Mouse (Mus musculus) hematopoietic stem cell, adult 5-6 weeks (primary cell): ENCODE results near the gene Hmces. TPM values are rescaled to one million over a fixed set of nuclear protein-coding genes. Genes with fewer than 3 reads are reported as not detected.
"Not testable (repeated sequence)": the region's sequence is repeated elsewhere in the genome, so short reads cannot be mapped to it uniquely, and the experiment has no call there.

Source experiments
- ATAC-seq, 2 experiments: fragments of 125-278 bp in 1 of 2; replicated peaks in 1 of 2; 2 replicates each; pipeline ENCODE4 v1.8.0; 2016 to 2017; ENCODE audit warnings: inconsistent platforms in 2 of 2, mild to moderate bottlenecking in 2 of 2, moderate number of reproducible peaks in 2 of 2, low read depth in 1 of 2, moderate TSS enrichment in 1 of 2; ENCODE audit not compliant: low FRiP score in 2 of 2, poor library complexity in 2 of 2, severe bottlenecking in 2 of 2, insufficient read depth in 1 of 2, low TSS enrichment in 1 of 2
- total RNA-seq: library from RNA; stranded (forward); fragments of 172-1452, 232-1000 nt; gene quantifications from 2 replicates; pipeline ENCODE4 v1.2.3, GENCODE M21; 2017

The Hmces gene
- total RNA-seq, 1 experiment from 2014 or later = 75.3 TPM

DNA sequence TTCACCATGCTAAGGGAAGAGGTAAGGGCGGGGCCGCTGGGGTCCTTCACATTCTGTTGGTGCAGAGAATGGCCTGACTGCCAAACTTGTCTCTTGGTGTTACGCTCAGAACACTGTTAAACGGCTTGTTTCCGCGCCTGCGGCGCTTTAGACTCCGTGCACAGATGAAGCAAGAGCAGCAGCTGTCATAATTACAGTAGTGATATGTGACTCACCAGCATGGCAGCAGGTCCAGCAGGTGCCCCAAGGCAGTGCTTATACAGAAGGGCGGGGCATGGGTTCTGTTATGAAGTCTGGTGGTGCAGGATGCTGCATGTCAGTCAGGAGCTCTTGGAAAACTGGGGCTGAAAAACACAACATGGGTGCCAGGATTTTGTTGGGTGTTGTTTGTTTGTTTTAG is 15.7 kb upstream of the Hmces start:
- no peak for ATAC-seq

DNA sequence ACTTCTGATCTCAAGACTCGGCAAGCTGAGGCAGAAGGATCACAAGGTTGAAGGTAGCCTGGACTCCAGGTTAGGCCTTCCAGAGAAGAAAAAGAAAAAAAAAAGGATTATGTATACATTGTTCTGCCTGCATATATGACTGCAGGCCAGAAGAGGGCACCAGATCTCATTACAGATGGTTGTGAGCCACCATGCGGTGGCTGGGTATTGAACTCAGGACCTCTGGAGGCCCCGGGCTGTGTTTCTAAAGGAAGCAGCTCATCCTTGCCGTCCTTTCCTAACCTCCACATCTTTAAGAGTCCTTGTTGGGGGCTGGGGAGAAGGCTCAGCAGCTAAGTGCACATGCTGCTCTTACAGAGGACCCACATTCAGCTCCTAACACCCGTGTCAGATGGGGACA is 7.1 kb upstream of the Hmces start:
- no peak for ATAC-seq

DNA sequence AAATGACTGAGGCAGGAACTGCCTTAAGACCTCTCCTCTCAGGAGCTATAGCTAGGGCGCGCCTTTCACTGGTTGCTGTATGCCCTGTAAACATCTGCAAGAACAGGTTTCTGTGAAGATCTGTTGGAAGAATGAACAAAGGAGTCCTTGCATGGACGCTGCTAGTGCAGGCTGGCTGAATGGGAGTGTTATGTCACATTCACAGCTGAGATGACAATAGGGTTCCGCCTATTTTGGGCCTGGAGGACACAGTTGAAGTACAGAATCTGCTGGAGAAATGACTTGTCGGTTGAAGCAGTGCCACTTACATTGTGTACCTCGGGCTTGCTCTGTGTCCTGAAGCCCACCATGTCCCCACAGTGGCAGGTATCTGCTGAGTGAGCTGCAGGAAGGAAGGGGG is 4.6 kb upstream of the Hmces start:
- ATAC-seq = no peak

DNA sequence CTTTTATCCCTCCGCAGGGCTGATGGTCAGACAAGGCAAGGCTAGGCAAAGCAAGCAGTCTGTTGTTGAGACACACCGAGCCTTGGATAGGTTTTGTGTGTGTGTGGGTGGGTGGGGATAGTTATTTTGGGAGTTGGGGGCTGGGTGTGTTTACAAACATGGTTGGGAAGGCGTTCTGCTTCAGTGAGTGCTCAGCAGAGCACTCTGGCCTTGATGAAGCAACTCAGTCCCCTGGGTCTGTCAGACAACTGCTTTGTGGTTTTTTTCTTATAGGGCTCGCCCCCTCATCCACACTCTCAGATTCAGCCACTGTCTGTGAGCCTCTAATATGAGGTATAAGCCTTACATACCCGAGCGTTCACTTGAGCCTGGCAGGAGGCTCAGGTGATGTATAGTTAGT is 2.2 kb upstream of the Hmces start:
- no peak for ATAC-seq

DNA sequence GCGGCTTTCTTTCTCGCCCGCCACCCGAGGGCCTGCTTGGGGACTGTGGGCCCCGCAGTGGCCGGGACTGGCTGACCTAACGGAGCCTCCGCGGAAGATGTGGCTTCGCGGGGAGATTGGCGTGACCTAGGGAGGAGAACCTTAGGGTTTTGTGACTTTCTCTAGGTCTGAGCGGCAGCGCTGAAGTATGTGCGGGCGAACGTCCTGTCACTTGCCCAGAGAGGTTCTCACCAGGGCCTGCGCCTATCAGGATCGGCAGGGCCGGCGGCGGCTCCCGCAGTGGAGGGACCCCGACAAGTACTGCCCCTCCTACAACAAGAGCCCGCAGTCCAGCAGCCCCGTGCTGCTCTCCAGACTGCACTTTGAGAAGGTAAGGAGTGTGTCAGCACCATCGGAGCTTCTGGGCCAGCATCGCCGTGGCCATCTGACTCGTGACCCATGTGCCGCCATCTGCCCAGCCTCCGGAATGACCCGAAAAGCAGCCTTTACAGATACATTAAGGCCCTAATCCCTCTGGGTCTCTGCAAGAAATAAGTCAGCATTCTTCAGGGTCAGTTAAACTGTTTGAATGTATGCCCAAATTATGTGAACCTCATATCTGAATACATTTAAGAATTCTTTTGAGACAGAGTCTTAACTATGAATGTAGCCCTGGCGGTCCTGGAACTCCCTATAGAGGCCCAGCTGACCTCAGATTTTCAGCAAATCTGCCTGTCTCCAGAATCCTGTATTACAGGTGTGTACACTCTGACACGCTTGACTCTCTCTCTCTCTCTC is 779 bp downstream of the Hmces start:
- ATAC-seq = peak; percentile 13 to 14; a peak in 1 of 4 replicates

DNA sequence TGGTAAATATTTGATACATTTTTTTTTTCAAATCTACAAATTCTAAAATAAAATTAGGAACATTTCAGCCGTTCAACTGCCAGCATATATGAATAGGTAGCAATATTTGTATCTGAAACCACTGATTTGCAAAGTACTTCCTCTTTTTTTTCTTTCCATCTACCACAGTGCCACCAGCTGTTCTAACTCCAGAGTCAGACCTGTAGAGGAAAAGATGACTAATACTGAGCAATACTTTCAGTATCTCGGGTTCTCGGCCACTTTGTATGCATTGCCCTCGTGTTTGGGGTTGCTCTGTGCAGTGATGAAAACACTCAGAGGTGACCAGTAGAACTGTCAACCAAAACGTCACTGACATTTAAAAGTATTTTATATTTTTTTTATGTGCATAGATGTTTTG is 2.2 kb downstream of the Hmces start:
- ATAC-seq = peak; percentile 73 to 80

DNA sequence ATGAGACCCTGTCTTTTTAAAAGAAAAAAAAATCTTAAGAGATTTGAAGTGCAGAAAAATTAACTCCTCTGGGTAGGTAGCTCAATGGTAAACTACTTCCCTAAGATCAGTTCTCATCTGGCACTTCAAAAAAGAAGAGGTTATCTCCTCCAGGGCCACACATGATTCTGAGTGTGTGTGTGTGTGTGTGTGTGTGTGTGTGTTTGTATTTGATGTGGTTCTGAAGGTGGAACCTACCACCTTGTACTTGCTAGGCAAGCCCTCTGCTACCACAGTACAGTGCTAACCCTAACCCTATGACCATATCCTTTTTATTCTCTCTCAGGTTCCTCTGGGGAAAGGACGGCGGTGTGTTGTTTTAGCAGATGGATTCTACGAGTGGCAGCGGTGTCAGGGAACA is 7.5 kb downstream of the Hmces start:
- no peak for ATAC-seq

DNA sequence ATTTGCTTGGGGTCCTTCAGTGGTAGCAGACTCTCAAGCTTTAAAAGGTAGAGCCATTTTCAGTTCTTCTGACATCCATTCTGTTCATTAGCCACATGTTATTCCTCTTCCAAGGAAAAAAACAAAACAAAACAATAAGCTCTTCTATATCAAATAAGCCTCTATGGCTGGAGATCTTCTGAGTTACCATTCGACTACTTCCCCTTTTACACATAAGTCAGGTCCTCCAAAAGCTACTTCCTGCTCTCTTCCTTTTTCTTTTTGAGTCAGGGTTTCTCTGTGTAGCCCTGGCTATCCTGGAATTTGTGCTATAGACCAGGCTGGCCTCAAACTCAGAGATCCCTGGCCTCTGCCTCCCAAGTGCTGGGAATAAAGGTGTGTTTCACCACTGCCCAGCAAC is 9.9 kb downstream of the Hmces start:
- ATAC-seq = peak in 1 of 2 experiments; percentile 37; a peak in 1 of 4 replicates

DNA sequence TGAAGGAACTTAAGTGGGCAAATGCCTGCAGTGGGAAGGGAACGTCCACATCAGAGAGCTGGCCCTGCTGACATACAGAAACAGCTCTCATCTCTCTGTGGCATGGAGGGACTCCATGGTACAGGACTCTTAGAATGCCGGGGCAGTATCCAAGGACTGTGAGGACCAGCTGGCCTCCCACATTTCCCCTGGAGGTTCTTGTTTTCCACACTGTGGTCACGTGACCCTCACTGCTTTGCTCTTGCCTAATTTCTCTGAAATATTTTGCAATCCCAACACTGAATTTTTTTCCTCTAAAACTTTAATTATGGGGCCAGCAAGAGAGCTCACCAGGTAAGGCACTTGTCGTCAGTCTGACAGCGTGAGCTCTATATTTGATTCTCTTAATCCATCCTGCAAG is 21.3 kb downstream of the Hmces start:
- ATAC-seq = no peak

DNA sequence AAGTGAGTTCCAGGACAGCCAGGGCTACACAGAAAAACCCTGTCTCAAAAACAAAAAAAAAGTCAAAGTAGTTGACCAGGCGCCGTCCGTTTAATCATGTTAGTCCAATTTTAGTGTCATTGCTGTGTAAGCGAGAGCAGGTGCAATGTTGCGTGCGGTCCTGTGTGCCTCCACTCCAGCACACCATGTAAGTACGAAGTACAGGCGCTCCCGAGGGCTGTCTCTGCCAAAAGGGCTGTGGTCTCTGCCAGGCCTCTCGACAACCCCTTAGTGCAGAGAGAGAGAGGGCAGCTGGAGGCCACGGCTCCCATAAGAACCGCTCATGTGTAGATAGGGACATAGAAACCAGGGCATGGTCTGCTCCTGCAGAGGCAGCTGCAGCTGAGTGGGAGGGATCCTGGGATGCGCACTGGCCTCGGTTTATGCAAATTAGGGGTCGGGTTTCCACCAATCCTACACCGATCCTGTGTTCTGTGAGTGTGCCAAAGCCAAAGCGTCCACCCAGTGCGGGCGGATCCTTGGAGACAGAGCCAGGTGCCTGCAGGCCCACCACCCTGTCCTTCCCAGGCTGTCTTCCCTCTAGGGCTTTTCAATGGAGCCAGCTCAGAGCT is 23.5 kb downstream of the Hmces start:
- ATAC-seq = no peak

DNA sequence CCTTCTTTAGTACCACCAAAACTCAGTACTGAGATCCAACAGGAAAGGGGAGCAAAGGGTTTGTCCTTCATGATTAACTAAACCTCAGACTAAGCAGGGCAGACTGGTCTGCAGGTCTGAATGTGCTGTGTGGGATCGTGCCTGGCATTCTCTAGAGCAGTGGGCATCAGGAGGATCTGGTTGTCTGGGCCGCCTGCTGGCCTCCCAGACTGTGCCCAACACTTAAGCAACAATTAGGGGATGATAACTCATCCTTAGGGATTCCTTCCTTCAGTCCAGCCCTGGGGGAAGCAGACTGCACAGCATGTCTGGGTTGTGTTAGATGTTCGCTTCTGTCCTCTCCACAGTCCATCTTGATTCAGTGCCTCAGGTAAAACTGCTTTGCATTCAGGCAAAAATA is 25.2 kb downstream of the Hmces start:
- ATAC-seq = no peak

DNA sequence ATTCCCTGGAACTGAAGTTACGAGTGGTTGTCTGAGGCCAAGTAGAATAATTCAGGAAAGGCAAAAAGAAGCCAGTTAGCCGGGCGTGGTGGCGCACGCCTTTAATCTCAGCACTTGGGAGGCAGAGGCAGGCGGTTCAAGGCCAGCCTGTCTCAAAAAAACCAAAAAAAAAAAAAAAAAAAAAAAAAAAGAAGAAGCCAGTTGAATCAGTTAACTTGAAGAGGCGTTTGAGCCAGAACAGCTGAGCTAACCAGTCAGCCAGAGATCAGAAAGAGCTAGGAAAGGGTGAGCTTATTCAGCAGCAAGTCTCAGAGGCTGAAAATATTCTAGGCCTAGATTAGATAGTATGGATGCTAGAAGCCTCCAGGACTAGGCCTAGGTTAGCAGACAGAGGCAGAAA is 28.4 kb downstream of the Hmces start:
- no peak for ATAC-seq

DNA sequence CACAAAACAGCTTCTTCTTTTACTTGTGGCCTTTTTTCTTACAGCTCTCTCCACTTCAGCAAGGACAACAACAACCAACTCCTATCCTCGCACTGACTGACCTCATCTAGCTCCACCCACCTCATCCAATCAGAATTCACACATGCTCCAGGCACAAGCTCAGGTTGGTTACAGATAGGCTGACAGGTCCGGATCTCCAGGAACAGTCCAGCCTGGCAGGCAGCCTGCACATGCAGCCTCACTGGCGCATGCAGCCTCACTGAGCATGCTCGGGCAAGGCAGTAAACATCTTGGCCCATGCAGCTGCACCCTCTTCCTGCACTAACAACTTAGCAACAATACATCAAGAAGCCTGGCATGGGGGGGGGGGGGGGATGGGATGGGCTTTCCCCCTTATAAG is 48.7 kb downstream of the Hmces start:
- not testable (repeated sequence) for ATAC-seq

DNA sequence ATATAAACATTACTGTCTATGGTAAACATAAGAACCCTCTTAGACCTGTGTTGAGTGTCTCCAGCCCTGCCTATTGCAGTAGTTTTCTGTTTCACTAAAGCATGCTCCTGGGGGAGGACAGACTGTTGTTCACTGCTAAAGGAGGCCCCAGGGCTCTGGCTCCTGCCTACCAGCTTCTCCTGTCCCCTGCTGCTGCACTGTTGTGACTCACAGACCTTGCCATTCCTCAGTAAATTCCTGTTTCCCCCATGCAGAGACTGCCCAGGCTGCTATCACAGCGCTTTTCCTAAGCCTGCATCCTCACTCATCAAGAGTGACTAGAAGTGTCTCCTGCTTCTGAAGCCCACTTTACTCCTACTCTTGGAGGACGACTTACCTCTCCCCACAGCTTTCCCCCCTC is 56.3 kb downstream of the Hmces start:
- ATAC-seq = no peak

DNA sequence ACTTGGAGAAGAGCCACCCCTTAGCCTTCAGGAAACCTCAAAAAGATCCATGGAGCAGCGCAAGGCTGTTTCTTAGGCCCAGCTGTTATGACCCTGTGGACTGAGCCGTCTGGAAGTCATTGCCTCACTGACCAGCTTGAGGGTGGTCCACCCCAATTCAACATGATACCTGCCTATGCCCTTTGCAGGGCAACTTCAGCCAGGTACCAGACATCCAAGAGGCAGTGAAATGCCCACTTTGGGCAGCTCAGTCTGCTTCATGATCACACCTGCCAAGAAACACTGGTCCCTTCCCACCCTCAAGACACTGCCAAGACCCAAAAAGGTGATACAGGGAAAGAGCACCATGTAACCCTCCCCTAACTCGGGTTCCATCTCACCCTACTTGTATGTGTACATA is 66.0 kb downstream of the Hmces start:
- no peak for ATAC-seq

DNA sequence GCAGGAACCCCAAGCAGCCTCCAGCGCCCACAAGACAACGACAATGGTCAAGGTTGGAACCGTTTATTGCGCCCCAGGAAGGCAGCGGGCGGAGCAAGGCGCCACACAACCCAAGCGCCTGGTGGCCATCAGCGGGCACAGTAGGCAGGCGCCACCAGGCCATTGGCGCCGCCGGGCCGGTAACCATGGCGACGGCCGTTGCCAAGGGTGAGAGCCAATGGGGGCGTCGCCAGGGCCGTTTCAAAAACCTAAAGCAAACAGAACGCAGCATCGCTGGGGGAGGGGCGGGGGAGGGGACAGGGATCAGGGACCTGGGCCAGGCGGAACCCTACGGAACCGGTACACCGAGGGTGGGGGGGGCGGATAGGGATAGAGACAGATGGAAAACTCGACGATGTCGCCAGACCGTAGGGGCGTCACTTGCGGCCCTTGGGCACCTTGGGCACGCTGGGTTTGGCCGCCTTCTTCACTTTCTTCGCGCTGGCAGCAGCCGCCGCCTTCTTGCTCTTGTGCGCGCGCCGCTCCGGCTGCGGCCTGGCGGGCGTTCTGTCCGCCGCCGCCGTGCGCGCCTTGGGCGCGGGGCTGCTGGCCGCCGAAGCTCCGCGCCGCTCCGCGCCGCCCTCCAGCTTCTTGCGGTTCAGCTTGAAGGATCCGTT is 66.8 kb downstream of the Hmces start:
- peak; percentile 78 to 93 for ATAC-seq

DNA sequence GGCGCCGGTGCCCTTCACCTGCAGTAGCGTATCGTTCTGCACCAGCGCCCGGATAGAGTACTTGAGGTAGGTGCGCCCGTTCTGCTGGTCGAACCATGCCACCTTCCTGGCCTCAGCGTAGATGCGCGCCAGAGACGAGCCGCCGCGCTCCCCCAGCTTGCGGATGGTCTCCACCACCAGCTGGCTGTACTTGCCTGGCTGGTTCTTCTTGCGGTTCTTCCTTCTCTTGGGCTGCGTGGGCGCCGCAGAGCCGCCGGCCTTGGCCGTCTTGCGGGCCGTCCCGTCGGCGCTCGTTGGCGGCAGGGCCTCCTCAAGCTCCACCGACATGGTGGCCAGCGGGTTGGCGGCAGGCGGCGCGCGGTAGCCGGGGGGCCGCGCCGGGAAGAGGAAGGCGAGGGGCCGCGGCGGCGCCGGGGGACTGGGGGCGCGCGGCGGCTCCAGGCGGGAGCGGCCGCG is 67.3 kb downstream of the Hmces start:
- no peak for ATAC-seq

DNA sequence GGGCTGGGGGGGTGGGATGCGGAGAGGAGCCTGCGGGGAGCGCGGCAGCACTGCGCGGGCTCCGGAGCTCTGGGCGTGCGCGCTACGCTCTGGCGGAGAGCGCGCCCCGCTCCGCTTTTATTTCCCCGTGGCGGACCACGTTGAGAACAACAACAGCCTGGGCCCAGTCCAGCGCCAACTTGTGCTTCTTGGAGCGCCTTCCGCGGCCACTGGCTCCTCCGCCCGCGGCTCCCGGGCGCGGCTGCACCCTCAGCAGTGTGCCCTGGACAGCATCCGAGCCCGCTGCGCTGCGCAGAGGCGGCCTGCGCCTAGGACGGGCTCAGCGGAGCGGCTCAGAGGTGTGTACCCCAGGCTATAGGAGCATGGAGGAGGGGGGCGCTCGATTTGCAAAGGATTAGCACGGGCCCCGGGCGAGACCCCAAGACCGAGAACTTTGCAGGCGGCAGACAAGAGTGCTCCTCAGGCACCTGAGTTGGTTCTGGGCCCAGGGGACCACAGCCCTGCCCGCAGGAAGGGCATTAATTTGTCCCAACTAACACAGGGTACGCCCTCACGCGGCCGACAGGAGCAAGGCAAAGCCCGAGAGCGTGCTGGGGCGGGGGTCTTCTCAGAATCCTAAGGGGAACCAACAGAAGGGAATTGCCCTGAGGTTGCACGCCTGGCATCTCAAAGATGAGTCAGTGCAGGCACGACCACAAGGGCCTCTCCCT is 68.0 kb downstream of the Hmces start, which contains the start of gene H1fx:
Gene H1fx (minus strand): TSS at position 91 of the 710 bp plus-strand sequence.
- peak; percentile 23 to 42 for ATAC-seq
